Mouse (Mus musculus): ENCODE data around the gene Jph3.

- no peak for TF ChIP-seq GATA1 (IDR thresholded peaks at IDR 0.05; ENCODE audit: borderline replicate concordance, low read length)
- no peak for TF ChIP-seq FLI1 (IDR thresholded peaks at IDR 0.05; ENCODE audit: low read length)
These were observed 11.4 kb upstream of the Jph3 start for GRCm38 (mm10) chr8:121717982-121718425.
